Mouse (Mus musculus) bone marrow, adult 2 months (tissue): ENCODE measurements around the gene Dcst1. TPM values are rescaled to one million over a fixed set of nuclear protein-coding genes. Genes with fewer than 3 reads are reported as not detected.

ENCODE experiments used
- H3K27ac ChIP-seq: fragments of 200-500 bp; 2 replicates; pipeline ENCODE4 v1.5.1; 2012; ENCODE audit warnings: low read depth, mild to moderate bottlenecking, control low read depth, inconsistent platforms, low read length; ENCODE audit not compliant: control insufficient read depth, poor library complexity, insufficient read depth
- H3K4me1 ChIP-seq: fragments of 200-500 bp; 2 replicates; pipeline ENCODE4 v1.6.1; 2011; ENCODE audit warnings: low read length; ENCODE audit not compliant: control insufficient read depth, insufficient read depth
- H3K4me3 ChIP-seq: fragments of 200-500 bp; replicated peaks from 2 replicates; pipeline ENCODE3; 2011; ENCODE audit warnings: mild to moderate bottlenecking, low read depth, low read length, control low read depth; ENCODE audit not compliant: control insufficient read depth
- CTCF ChIP-seq: fragments of 200-500 bp; IDR thresholded peaks from 2 replicates; pipeline ENCODE4 v1.5.1; 2011; ENCODE audit warnings: low read length, control low read depth; ENCODE audit not compliant: control insufficient read depth, insufficient read depth
- POLR2A ChIP-seq: fragments of 200-500 bp; IDR thresholded peaks from 2 replicates; pipeline ENCODE4 v1.6.1; 2011; ENCODE audit warnings: low read depth, mild to moderate bottlenecking, control low read depth, low read length, borderline replicate concordance; ENCODE audit not compliant: control insufficient read depth
- WGBS: fragments of 180-500 bp; shearing (Covaris S2); methylation state at CpG from one replicate; pipeline ENCODE4 v1.1.7; 2018; 5-methylcytosine and 5-hydroxymethylcytosine counted together
- polyA plus RNA-seq: library from polyadenylated mRNA; stranded (reverse); fragments of >200 nt; gene quantifications from 2 replicates; pipeline ENCODE4 v1.2.4, GENCODE M21; 2011; ENCODE audit warnings: low replicate concordance; ENCODE audit not compliant: missing spikeins, insufficient read depth, insufficient read length

Dcst1 gene
- 1.3 TPM in 1 of 2 replicates, not detected in the other for polyA plus RNA-seq

DNA sequence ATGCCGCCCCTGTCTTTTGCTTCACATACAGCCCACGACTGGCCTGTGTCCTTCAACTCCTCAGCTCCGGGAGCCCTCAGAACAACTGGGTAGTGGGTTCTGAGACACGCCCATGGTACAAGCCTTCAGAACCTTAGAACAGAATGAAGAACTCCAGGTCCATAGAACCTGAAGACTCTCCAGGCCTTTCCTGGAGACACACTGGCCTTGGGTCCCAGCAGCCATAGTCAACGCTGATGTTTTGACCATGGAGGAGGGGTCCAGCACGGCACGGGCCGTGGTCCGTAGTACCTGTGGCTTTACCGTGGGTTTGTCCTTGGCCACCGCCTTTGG, at the start of gene Dcst1:
Gene Dcst1, minus strand, starts transcription at position 101 of the 333 bp plus-strand sequence.
- WGBS = 86% methylated on average over 11 of the region's 11 CpGs
- TF ChIP-seq POLR2A = no peak
- TF ChIP-seq CTCF = no peak
- Histone ChIP-seq H3K27ac (no peak within 1 kb of the TSS), H3K4me1 (no peaks in the 10 kb centered on the region), H3K4me3 (no peak within 1 kb of the TSS)

DNA sequence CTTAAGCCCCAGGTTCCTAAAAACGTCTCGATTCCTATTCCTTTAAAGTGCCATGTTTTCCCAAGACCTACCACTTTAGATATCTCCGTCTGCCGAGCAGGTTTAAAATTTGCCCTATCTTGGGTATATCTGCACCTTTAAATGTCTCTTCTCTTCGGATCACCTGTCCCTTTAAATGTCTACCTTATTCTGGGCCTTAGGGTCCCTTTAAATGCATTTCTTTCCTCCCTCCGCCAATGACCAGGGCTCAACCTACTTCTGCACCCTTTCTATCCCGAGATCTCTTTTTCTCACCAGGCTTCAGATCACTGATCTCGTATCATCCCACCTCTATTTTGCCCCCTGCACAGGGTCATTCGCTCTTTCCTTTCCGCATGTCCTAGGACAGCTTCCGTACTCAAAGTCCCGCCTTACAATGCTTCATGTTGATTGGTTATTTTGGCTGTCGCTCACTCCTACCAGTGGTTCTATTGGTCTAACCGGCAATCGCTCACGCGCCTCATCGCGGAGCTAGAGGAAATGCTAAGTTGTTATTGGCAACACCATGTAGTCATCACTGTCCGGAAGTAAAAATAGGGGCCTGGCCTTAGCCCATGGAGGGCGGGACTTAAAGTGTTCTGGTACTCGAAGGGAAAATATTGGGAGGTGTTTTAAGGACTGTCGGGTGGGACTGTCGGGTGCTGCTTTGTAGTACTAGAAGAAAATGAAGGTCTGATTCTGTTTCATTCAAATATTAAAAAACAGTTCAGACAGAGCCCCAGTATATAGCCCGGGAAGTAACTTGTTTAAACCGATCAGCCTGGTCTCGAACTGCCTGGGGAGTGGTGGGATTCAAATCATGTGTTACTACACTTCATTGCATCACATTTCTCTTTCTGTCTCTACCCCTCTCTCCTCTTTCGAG, 46.7 kb upstream of the Dcst1 start, which contains the start of gene Flad1:
Gene Flad1, minus strand, starts transcription at position 381 of the 904 bp plus-strand sequence.
- no peaks in the 10 kb centered on the region for H3K4me1 ChIP-seq
- peak within 1 kb of the TSS; percentile 73 for H3K4me3 ChIP-seq
- TF ChIP-seq POLR2A = no peak
- no peak for TF ChIP-seq CTCF
- H3K27ac ChIP-seq = no peak within 1 kb of the TSS
- WGBS = 2% methylated on average over 28 of the region's 28 CpGs

DNA sequence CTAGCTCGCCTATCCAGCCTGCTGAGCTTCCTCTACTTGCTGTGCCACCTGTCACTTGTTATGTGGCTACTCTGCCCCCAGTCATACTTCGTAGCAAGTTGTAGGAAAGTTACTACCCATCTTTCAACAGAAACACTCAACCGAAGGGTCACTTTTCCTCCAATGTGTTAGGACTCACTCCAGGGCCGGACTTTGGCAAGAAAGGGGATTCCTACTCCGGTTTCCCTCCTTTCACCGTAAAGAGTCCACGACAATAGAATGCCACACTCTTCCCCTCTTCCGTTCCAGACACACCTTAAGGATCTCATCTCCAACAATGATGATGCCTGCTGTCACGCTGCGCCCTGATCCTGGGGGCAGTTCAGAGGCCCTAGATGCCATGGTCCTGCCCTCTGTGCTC, 45.8 kb upstream of the Dcst1 start:
- whole genome bisulfite sequencing = 77% methylated on average over 10 of the region's 10 CpGs

DNA sequence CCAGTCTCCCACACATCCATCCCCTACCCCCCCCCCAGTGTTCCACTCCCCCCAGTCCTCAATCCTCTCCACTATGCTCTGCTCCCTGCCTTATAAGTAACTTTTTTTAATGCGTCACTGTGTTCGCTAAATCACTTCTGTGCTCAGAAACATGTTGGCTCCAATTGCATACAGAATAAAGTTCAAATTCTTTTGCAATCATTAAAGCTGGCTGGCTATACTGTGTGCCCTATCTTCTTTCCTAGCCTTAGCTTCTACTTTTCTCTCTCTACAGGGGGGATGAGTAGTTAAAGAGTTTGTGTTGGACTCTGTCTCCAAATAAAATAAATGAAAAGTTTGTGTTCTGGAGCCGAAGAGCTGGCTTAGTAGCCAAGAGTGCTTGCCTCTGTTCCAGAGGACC, 44.6 kb upstream of the Dcst1 start:
- Histone ChIP-seq H3K27ac (no peak overlapping the region), H3K4me3 (no peak overlapping the region), H3K4me1 (no peaks in the 10 kb centered on the region)
- WGBS = 90% methylated on average over 3 of the region's 3 CpGs
- no peak for TF ChIP-seq POLR2A
- no peak for TF ChIP-seq CTCF

More for the DNA sequence above, 45.8 kb upstream of the Dcst1 start:
- no peaks in the 10 kb centered on the region for H3K4me1 ChIP-seq
- TF ChIP-seq POLR2A (no peak), CTCF (no peak)
- no peak overlapping the region for H3K27ac ChIP-seq
- H3K4me3 ChIP-seq = peak overlapping the region; percentile 73

DNA sequence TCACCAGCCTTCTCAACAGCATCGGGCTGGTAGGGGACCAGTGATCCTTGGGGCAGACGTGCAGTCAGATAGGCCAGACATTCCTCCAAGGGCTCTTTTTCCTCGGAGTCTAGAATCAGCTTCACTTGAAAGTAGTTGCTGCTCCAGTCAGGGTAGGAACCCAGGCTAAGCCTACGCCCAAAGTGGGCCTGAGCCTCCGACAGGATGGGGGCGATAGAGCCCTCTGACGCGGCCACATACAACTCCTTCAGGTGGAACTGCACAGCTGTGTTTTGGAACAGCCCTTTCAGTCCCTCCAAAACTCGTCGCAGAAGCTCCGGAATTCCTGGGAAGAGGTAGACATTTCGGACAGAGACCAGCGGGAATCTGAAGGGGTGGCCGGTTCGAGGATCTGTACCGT, 43.4 kb upstream of the Dcst1 start:
- Histone ChIP-seq H3K4me3 (no peak overlapping the region), H3K4me1 (no peaks in the 10 kb centered on the region), H3K27ac (no peak overlapping the region)
- WGBS = 90% methylated on average over 16 of the region's 16 CpGs
- TF ChIP-seq POLR2A (no peak), CTCF (no peak)

DNA sequence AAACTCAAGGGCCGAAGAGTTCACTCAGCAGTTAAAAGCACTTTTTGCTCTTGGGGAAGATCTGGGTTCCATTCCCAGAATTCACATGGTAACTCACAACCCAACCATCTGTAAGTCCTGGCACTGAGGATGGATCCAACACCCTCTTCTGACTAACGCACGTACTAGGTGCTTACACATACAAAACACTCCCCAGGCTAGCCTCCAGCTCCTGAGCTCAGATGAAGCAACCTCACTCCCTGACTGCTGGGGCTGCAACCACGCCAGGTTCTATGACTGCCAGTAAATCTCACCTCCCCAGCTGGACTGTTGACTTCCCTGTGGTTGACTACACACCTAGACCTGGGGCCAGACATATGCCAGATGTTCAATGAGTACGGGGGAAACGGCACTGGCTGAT, 41.8 kb upstream of the Dcst1 start:
- TF ChIP-seq CTCF = no peak
- TF ChIP-seq POLR2A = no peak
- no peaks in the 10 kb centered on the region for H3K4me1 ChIP-seq
- no peak overlapping the region for H3K27ac ChIP-seq
- H3K4me3 ChIP-seq = no peak overlapping the region
- 88% methylated on average over 6 of the region's 6 CpGs for WGBS

DNA sequence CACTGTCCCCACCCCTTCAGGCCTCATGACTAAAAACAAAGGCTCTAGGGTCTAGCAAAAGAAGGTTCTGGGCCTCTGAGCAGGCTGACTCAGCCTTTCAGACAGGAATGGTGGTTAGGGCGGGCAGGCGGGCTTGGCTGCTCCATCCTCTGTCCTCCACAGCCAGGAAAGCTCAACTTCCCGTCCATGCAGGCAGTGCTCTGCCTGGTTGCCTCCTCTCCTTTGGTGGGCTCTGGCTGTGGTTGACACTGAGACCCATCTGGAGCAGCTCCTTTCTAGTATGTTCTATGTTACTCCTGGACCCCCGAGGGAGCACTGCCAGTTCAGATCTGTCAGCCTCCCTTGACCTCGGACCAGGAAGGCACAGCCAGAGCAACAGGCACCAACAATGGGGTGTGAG, 37.6 kb upstream of the Dcst1 start, which contains the start of gene Lenep:
Gene Lenep, minus strand, starts transcription at position 101 of the 400 bp plus-strand sequence.
- no peak for TF ChIP-seq POLR2A
- no peak for TF ChIP-seq CTCF
- Histone ChIP-seq H3K27ac (no peak within 1 kb of the TSS), H3K4me1 (no peaks in the 10 kb centered on the region), H3K4me3 (no peak within 1 kb of the TSS)
- WGBS = 82% methylated on average over 5 of the region's 5 CpGs

DNA sequence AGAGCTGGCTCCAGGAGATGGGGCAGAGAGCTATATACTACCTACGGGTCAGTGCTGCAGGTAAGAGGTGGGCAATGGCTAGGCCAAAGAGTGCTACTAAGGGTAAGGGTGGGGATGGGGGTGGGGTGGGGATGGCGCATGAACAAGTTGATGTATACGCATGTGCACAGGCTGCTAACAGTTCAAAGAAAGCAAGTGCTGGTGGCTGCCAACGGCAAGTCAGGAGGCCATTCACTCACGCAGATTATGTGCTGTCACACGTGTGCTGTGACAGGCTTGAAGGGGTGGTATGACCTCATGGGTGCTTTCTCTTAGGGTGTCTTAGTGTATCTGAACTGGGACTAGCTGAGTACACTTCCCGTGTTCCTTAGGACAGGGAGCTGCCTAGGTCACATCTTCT, 36.3 kb upstream of the Dcst1 start:
- Histone ChIP-seq H3K4me1 (no peaks in the 10 kb centered on the region), H3K4me3 (no peak overlapping the region), H3K27ac (no peak overlapping the region)
- TF ChIP-seq POLR2A = no peak
- TF ChIP-seq CTCF = no peak
- WGBS = 89% methylated on average over 7 of the region's 7 CpGs

DNA sequence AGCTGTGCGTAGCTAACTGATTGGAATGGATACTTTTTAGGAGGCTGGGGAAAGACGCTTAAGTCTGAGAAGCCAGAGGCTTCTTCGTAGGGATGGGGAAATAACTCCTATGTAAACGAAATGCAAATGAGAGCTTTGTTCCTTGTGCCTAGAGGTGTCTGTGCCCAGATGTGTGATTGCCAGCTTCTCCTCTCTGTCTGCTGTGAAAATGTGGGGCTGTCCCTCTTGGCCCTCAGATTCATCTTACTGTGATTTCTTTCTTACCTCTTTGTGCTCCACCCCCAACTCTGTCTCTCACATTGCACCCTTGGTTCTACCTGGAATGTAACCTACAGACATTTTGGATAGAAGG, 31.6 kb upstream of the Dcst1 start:
- Histone ChIP-seq H3K4me3 (no peak overlapping the region), H3K4me1 (no peaks in the 10 kb centered on the region), H3K27ac (no peak overlapping the region)
- no peak for TF ChIP-seq POLR2A
- under 1% methylated on average over 4 of the region's 4 CpGs for WGBS
